Mouse (Mus musculus) forebrain, embryonic 11.5 days (tissue): ENCODE data around the gene Ccdc34. TPM values are rescaled to one million over a fixed set of nuclear protein-coding genes. Genes with fewer than 3 reads are reported as not detected.

Experiments used
- polyA plus RNA-seq: library from polyadenylated mRNA; unstranded; fragments of >200 nt; fragmentation: Nextera tagmentation; extraction: Ambion mirVana; gene quantifications from 2 replicates; pipeline ENCODE4 v1.2.1, GENCODE M21; 2014

The Ccdc34 gene
- polyA plus RNA-seq, 1 experiment from 2014 or later, result 60.4 TPM

Other genes starting within 250 kb of the Ccdc34 start
- gene Lin7c, start 127.0 kb upstream of the Ccdc34 start, polyA plus RNA-seq, result 118 and 126 TPM in 2 replicates
- gene Lgr4, start 100.2 kb upstream of the Ccdc34 start, polyA plus RNA-seq, result 8.6 TPM in 2 replicates